Mouse (Mus musculus) forebrain, embryonic 14.5 days (tissue): ENCODE measurements around the gene Pnmal2. TPM values are rescaled to one million over a fixed set of nuclear protein-coding genes. Genes with fewer than 3 reads are reported as not detected.

ENCODE experiments used
- ATAC-seq: fragments of 200-750 bp; cut with Nextera tagmentation; 2 replicates; pipeline ENCODE4 v1.8.0; 2017; ENCODE audit warnings: mild to moderate bottlenecking, moderate library complexity
- DNase-seq: peaks from one replicate; pipeline ENCODE4 v3.0.0-alpha.2; 2015; ENCODE audit warnings: low spot score
- H3K27ac ChIP-seq: fragments of 300-500 bp; sonication (generic); 2 replicates; pipeline ENCODE4 v1.5.1; 2014; ENCODE audit warnings: low read depth, mild to moderate bottlenecking, control low read depth, low read length, moderate library complexity
- H3K27me3 ChIP-seq: fragments of 300-500 bp; sonication (generic); replicated peaks from 2 replicates; pipeline ENCODE4 v1.6.1; 2014; ENCODE audit warnings: low read length, control low read depth, mixed read lengths; ENCODE audit not compliant: control insufficient read depth, insufficient read depth
- H3K36me3 ChIP-seq: fragments of 300-500 bp; sonication (generic); 2 replicates; pipeline ENCODE4 v1.6.1; 2014; ENCODE audit warnings: low read length, control low read depth; ENCODE audit not compliant: control insufficient read depth, insufficient read depth
- H3K4me1 ChIP-seq: fragments of 300-500 bp; sonication (generic); 2 replicates; pipeline ENCODE4 v1.6.1; 2014; ENCODE audit warnings: antibody characterized with exemption, low read length, control low read depth; ENCODE audit not compliant: control insufficient read depth, insufficient read depth
- H3K4me2 ChIP-seq: fragments of 300-500 bp; sonication (generic); 2 replicates; pipeline ENCODE4 v1.6.1; 2014; ENCODE audit warnings: mild to moderate bottlenecking, control low read depth, low read length
- H3K4me3 ChIP-seq: fragments of 300-500 bp; sonication (generic); 2 replicates; pipeline ENCODE4 v1.5.1; 2014; ENCODE audit warnings: low read depth, low read length, control low read depth
- H3K9ac ChIP-seq: fragments of 300-500 bp; sonication (generic); 2 replicates; pipeline ENCODE4 v1.6.1; 2014; ENCODE audit warnings: mild to moderate bottlenecking, low read length, control low read depth, moderate library complexity
- H3K9me3 ChIP-seq: fragments of 300-500 bp; sonication (generic); replicated peaks from 2 replicates; pipeline ENCODE4 v1.6.1; 2016; ENCODE audit warnings: low read length, control low read depth, mixed read lengths; ENCODE audit not compliant: control insufficient read depth
- WGBS: fragments of 180-500 bp; shearing (Covaris S2); extraction: QIAGEN DNeasy Blood & Tissue Kit; methylation state at CpG from one replicate; pipeline ENCODE4 v1.1.7; 2014; 5-methylcytosine and 5-hydroxymethylcytosine counted together
- polyA plus RNA-seq: library from polyadenylated mRNA; unstranded; fragments of >200 nt; fragmentation: Nextera tagmentation; extraction: Ambion mirVana; gene quantifications from 2 replicates; pipeline ENCODE4 v1.2.1, GENCODE M21; 2014

The Pnmal2 gene
- polyA plus RNA-seq, 1 experiment from 2014 or later, result 48.1 TPM

DNA sequence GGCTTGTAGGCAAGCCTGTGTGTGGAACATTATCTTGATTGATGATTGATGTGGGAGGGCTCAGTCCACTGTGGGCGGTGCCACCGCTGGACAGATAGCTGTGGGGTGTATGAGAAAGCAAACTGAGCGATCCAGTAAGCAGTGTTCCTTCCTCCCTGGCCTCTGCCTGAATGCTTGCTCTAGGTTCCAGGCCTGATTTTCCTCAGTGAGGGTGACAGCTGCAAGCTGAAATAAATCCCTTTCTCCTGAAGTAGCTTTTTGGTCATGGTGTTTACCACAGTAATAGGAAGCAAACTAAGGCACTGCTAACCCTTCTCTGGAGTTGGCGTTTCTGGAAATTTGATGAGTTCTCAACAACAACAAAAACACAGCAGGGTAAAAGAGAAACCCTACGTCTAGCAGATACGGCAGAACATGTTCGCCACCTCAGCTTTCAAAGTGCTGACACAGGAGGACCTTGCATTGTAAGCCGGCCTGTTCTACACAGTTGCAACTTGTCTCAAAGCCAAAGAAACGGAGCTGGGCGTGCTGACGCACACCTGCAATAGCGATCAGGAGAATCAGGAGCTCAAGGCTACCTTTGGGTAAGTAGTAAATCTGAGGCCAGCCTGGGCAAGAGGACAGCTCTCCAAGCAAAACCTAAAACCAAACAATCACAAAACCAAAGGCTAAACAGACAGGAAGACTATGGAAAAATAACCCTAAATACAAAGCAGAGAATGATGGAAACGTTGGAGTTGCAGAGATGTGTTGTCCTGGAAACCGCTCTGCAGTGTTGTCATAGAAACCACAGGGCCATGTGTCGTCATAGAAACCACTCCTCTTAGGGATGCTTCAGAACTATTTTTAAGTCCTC, 12.2 kb downstream of the Pnmal2 start:
- peak; percentile 66 for ATAC-seq
- no peaks in the 10 kb centered on the region for H3K27me3 ChIP-seq
- H3K4me2 ChIP-seq, result peak overlapping the region; percentile 38
- peak overlapping the region; percentile 88 for H3K27ac ChIP-seq
- peaks cover 24% of the 10 kb centered on the region for H3K4me1 ChIP-seq
- peak overlapping the region; percentile 33; the same call in 1 of the 2 replicates for H3K9ac ChIP-seq
- no peaks in the 10 kb centered on the region for H3K36me3 ChIP-seq
- no peak overlapping the region for H3K4me3 ChIP-seq
- DNase-seq, result peak; percentile 90
- WGBS, result 43% methylated on average over 15 of the region's 15 CpGs
- H3K9me3 ChIP-seq, result no peaks in the 10 kb centered on the region

DNA sequence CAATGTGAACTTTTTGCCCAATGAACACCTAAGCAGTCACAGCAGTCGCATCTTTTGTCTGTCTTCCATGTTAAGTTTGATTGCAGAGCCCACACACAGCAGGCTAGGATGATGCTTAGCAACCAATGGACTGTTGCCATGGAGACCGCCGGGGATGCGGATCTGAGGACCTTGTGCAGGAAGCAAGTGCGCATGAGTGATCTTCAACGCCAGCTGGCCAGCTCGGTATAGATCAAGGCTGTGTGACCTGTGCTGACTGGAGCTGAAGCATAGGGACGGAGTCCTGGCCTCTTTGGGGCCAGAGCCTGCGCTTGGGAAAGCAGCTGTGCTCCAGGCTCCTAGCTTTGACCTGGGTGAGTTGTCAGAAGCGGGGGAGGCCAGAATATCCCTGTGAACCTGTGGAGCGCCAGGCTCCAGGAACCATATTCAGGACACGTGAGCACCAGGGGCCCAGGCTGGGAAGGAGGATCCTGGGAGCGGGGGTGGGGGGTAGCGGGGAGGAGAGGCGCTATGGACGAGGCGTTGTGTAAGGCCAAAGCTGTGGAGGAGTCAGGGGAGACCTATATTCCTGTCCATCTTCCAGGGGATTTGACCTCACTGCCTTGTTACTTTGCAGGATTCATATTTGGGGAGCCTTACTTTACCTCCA, 15.2 kb downstream of the Pnmal2 start, which contains the start of gene Pnmal1:
Gene Pnmal1 (plus strand): TSS at position 141 of the 649 bp plus-strand sequence.
- Histone ChIP-seq H3K4me1 (peaks cover 27% of the 10 kb centered on the region), H3K36me3 (no peaks in the 10 kb centered on the region), H3K4me3 (peak within 1 kb of the TSS; percentile 37), H3K9me3 (no peaks in the 10 kb centered on the region), H3K4me2 (peak within 1 kb of the TSS; percentile 71), H3K27ac (peak within 1 kb of the TSS; percentile 93), H3K9ac (peak within 1 kb of the TSS; percentile 66), H3K27me3 (no peaks in the 10 kb centered on the region)
- DNase-seq (peak; percentile 98), ATAC-seq (peak; percentile 92)
- WGBS, result 3% methylated on average over 17 of the region's 17 CpGs

DNA sequence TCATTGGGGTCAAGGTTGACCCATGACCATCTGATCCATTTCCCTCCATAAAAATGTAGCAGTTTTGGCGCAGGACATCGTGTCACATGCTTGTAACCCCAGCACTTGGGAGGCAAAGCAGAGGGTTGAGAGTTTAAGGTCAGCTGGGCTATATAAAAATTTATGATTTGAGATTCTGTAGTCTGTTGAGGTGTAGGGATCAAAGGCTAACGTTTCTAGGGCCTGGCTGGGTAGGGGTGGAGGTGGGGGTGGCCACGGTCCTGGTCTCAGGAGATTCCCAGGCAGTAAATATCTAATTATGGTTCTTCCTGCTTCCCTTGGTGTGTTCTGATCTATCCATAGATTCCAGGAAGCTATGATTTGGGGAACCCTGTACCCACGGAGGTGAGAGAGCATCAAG, 17.2 kb downstream of the Pnmal2 start:
- peaks cover 22% of the 10 kb centered on the region for H3K4me1 ChIP-seq

DNA sequence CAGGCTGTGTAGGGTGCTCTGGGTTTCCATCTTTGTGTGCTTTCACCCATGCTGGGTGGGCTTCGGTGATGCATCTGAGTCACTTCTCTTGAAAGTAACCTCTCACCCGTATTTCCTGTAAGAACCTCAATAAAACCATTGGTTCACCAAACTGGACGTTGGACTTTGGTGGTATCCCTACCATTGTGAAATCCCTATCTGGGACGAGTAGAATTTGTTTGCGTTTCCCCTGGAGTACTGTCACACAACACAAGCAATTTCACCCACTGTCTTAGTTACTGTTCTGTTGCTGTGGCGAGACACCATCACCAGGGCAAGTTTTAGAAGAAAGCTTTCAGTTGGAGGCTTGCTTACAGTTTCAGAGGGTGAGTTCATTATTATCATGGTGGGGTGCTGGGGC, 23.9 kb downstream of the Pnmal2 start:
- Histone ChIP-seq H3K4me1 (no peaks in the 10 kb centered on the region), H3K4me2 (no peak overlapping the region), H3K9ac (no peak overlapping the region), H3K27ac (no peak overlapping the region), H3K36me3 (no peaks in the 10 kb centered on the region), H3K4me3 (no peak overlapping the region), H3K27me3 (no peaks in the 10 kb centered on the region), H3K9me3 (no peaks in the 10 kb centered on the region)
- DNase-seq (no peak), ATAC-seq (no peak)
- 89% methylated on average over 6 of the region's 6 CpGs for WGBS

More for the DNA sequence above, 17.2 kb downstream of the Pnmal2 start:
- Histone ChIP-seq H3K27me3 (no peaks in the 10 kb centered on the region), H3K36me3 (no peaks in the 10 kb centered on the region), H3K9ac (no peak overlapping the region), H3K27ac (no peak overlapping the region), H3K4me2 (peak overlapping the region; percentile 24), H3K4me3 (no peak overlapping the region), H3K9me3 (no peaks in the 10 kb centered on the region)
- WGBS, result 88% methylated on average over 5 of the region's 5 CpGs
- no peak for DNase-seq
- no peak for ATAC-seq

DNA sequence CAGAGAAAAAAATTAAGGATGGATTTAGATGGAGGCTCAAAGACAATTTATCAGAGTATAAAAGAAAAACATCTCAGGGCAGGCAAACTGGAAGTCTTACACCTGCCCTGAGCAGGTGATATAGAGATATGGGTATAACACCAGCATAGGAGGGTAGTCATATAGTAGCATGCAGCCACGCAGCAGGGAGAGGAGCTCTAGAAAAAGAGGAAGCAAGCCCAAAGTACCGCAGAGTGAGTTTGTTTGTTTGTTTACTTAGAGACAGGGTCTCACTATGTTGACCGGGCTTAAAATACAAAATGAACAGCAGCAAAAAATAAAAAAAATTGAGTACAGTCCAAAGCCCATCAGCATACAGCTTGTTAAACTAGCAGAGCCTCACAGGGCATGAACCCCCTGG, 26.7 kb downstream of the Pnmal2 start:
- DNase-seq, result no peak
- ATAC-seq, result no peak
- no peaks in the 10 kb centered on the region for H3K27me3 ChIP-seq
- no peak overlapping the region for H3K27ac ChIP-seq
- H3K4me2 ChIP-seq, result no peak overlapping the region
- no peaks in the 10 kb centered on the region for H3K9me3 ChIP-seq
- no peak overlapping the region for H3K9ac ChIP-seq
- 90% methylated on average over 3 of the region's 3 CpGs for WGBS
- H3K4me3 ChIP-seq, result no peak overlapping the region
- no peaks in the 10 kb centered on the region for H3K4me1 ChIP-seq
- H3K36me3 ChIP-seq, result no peaks in the 10 kb centered on the region

DNA sequence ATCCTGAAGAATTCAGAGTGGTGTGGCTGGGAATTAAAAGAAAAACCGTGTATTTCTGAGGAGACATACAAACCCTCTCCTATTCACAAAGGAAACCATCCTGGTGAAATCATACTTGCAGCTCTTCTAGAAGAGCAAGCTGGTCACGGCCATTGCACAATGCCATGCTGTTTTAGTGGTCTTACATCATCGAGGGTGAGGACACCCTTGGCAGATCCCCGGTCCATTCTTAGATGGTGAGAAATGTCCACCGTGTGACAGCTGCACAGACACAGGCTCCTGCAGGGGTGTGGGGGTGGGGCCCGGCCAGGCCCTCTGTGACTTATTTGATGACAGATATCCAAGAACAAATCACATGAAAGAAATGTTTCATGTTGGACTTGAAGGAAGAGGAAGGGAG, 29.5 kb downstream of the Pnmal2 start:
- no peak overlapping the region for H3K4me3 ChIP-seq
- ATAC-seq, result no peak
- no peaks in the 10 kb centered on the region for H3K9me3 ChIP-seq
- 75% methylated on average over 6 of the region's 6 CpGs for WGBS
- no peak overlapping the region for H3K9ac ChIP-seq
- no peak for DNase-seq
- no peak overlapping the region for H3K27ac ChIP-seq
- no peaks in the 10 kb centered on the region for H3K36me3 ChIP-seq
- H3K27me3 ChIP-seq, result no peaks in the 10 kb centered on the region
- H3K4me2 ChIP-seq, result no peak overlapping the region
- no peaks in the 10 kb centered on the region for H3K4me1 ChIP-seq

DNA sequence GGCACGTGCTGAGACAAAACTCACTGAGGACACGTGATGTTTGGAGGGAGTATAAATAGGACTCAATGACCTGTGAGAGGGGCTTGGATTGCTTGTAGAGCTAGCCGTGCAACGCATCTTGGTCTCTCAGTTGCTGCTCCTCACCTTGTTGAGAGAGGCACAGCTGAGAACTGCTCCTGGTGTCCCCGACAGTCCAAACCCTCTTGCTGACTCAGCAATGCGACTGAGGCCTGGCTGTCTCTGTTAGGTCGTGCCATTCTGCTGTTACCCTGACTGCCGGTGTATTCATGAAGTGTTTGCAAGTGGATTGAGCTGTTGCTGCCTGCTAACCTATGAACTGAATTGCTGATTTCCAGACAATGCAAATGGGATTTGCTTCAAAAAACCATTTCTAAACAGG, 31.8 kb downstream of the Pnmal2 start:
- Histone ChIP-seq H3K9ac (no peak overlapping the region), H3K9me3 (no peaks in the 10 kb centered on the region), H3K4me2 (no peak overlapping the region), H3K27me3 (no peaks in the 10 kb centered on the region), H3K36me3 (no peaks in the 10 kb centered on the region), H3K4me1 (no peaks in the 10 kb centered on the region; the same call in 1 of the 2 replicates), H3K27ac (no peak overlapping the region), H3K4me3 (no peak overlapping the region)
- WGBS, result 63% methylated on average over 8 of the region's 8 CpGs
- ATAC-seq (no peak), DNase-seq (no peak)

DNA sequence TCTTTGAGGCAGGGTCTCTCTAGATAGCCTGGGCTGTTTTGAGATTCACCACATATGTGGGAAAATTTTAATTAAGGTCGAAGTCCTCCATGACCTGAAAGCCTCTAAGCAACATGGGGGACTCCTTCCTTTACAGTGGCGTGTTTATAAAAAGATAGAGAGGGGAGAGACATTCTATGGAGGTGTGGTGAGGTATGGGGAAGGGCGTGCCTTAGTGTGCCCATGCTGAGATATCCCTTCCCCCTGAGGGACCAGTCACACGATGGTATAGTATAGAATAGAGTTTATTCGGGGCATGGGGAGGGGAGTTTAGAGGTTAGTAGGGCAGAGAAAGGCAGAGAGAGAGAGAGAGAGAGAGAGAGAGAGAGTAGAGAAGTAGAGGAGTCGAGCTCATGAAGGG, 33.7 kb downstream of the Pnmal2 start:
- H3K27me3 ChIP-seq, result no peaks in the 10 kb centered on the region
- ATAC-seq (no peak), DNase-seq (no peak)
- no peak overlapping the region for H3K4me3 ChIP-seq
- H3K36me3 ChIP-seq, result no peaks in the 10 kb centered on the region
- H3K9ac ChIP-seq, result no peak overlapping the region
- WGBS, result 70% methylated on average over 6 of the region's 6 CpGs
- no peaks in the 10 kb centered on the region; the same call in 1 of the 2 replicates for H3K4me1 ChIP-seq
- H3K27ac ChIP-seq, result no peak overlapping the region
- no peaks in the 10 kb centered on the region for H3K9me3 ChIP-seq
- H3K4me2 ChIP-seq, result no peak overlapping the region

DNA sequence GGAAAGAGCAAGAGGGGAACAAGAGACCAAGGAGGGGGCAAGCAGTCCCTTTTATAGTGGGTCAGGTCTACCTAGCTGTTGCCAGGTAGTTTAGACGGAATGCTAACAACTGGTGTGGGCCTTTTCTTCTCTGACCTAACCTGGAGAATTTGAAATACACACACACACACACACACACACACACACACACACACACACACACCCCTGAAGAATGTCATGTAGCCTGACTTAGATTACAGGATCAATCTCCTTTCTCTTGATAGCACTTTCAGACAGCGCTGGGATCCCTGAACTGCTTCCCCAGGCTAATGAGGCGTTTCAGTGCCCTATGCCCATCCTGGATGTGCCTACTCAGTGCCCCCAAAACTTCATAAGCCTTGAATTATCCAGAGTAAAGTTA, 34.1 kb downstream of the Pnmal2 start:
- Histone ChIP-seq H3K36me3 (no peaks in the 10 kb centered on the region), H3K27me3 (no peaks in the 10 kb centered on the region), H3K9ac (no peak overlapping the region), H3K9me3 (no peaks in the 10 kb centered on the region), H3K4me3 (no peak overlapping the region), H3K4me2 (no peak overlapping the region), H3K27ac (no peak overlapping the region), H3K4me1 (no peaks in the 10 kb centered on the region; the same call in 1 of the 2 replicates)
- DNase-seq, result no peak
- 90% methylated on average over 3 of the region's 3 CpGs for WGBS
- no peak for ATAC-seq
